Mouse (Mus musculus): ENCODE data around the gene Ccl11. TPM values are rescaled to one million over a fixed set of nuclear protein-coding genes. Genes with fewer than 3 reads are reported as not detected.

The Ccl11 gene
- polyA plus RNA-seq, 1 experiment: 0.44 TPM

DNA sequence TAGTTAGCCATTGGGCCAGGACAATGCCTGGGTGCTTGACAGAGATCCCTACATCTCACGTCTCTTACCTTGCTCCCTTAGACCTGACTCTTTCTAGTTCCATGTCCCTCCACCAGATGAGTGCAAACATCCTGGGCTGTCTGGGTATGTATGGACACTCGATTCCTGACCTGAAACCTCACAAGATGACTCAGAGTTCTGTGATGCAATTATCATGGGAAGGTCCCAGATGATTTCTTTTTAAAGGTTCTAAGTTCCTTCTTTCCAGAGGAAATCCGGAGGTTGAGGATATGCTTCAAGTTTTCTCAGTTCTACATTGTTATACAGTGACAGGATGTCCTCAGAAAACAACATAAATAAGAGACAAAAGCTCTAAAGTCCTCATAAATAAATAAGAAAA lies 23.2 kb downstream of the Ccl11 start:
- H3K27me3 ChIP-seq (ENCODE audit: control insufficient read depth, insufficient read depth, low read length): no peaks in the 10 kb centered on the region
- H3K4me1 ChIP-seq (ENCODE audit: control insufficient read depth, insufficient read depth, low read length): no peaks in the 10 kb centered on the region
- no peak overlapping the region for H3K4me3 ChIP-seq (replicated peaks; ENCODE audit: insufficient read depth, low read depth, low read length)
- DNase-seq: no peak
- H3K27ac ChIP-seq (ENCODE audit: insufficient read depth, low read length): no peak overlapping the region
- no peak for TF ChIP-seq POLR2A (IDR thresholded peaks at IDR 0.05; ENCODE audit: borderline replicate concordance, insufficient read depth, low read length)
- TF ChIP-seq CTCF (IDR thresholded peaks at IDR 0.05; ENCODE audit: borderline replicate concordance, insufficient read depth, low read depth, low read length): no peak
- WGBS: 74% methylated on average over 3 of the region's 3 CpGs

GRCm38 (mm10) chr11:82084360-82084759 lies 26.7 kb downstream of the Ccl11 start:
- Histone ChIP-seq H3K27me3 (ENCODE audit: control insufficient read depth, insufficient read depth, low read length) (no peaks in the 10 kb centered on the region), H3K4me3 (replicated peaks; ENCODE audit: insufficient read depth, low read depth, low read length) (no peak overlapping the region), H3K27ac (ENCODE audit: insufficient read depth, low read length) (no peak overlapping the region), H3K4me1 (ENCODE audit: control insufficient read depth, insufficient read depth, low read length) (no peaks in the 10 kb centered on the region)
- DNase-seq: no peak
- no peak for TF ChIP-seq POLR2A (IDR thresholded peaks at IDR 0.05; ENCODE audit: borderline replicate concordance, insufficient read depth, low read length)
- TF ChIP-seq CTCF (IDR thresholded peaks at IDR 0.05; ENCODE audit: borderline replicate concordance, insufficient read depth, low read depth, low read length): no peak
- 93% methylated on average over 3 of the region's 3 CpGs for WGBS

DNA sequence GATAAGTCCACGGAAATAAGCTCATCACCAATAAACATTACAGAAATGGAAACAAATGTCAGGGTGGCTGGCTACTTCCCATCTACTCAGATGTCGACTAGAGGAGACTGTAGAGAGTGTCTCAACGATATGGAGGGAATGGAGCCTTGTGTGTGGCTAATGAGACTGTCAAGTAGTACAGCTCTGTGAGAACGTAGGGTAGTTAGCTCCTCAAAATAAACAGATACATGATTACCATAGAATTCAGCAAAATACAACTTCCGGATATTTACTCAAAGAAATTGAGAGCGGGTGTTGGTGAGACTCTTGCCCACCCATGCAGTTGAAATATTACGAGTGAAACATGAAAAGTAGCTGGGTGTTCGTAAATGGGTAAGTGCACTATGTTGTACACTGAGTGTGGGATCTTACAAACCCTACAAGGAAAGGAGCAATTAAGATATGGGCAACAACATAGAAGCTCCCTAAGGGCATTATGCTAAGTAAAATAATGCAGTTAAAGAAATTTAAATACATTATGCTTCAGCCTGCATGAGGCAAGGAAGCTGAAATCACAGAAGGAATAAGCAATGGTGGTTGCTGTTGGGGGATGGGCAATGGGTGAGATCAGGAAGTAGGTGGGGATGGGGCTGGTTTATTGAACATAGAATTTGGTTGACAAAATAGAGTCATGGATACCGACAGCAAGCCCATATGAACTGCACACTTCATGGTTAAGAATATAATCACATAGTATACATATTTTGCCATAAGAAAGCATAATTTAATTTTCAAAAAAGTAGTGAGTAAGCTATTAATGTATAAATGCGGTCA lies 42.1 kb downstream of the Ccl11 start:
- Histone ChIP-seq H3K27me3 (ENCODE audit: control insufficient read depth, insufficient read depth, low read length) (no peaks in the 10 kb centered on the region), H3K4me1 (ENCODE audit: control insufficient read depth, insufficient read depth, low read length) (no peaks in the 10 kb centered on the region), H3K27ac (ENCODE audit: insufficient read depth, low read length) (no peak overlapping the region), H3K4me3 (replicated peaks; ENCODE audit: insufficient read depth, low read depth, low read length) (no peak overlapping the region)
- no peak for TF ChIP-seq POLR2A (IDR thresholded peaks at IDR 0.05; ENCODE audit: borderline replicate concordance, insufficient read depth, low read length)
- no peak for TF ChIP-seq CTCF (IDR thresholded peaks at IDR 0.05; ENCODE audit: borderline replicate concordance, insufficient read depth, low read depth, low read length)
- WGBS: 92% methylated on average over 10 of the region's 10 CpGs
- DNase-seq: no peak

DNA sequence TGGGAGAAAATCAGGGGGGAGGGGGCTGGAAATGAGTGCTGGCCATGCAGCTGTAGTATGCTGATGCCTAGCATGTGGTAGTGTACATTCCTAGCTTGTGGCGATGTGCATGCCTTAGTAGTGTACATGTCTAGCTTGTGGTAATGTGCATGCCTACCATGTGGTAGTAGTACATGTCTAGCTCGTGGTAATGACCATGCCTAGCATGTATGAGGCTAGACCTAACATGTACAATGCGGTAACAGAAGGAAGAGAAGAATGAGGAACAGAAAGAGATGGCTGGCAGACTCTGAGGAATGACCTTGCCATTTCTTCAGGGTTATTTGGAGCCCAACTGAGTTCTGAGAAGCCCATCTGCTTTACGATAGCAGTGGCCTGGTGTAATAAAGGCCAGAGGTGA lies 43.5 kb downstream of the Ccl11 start:
- WGBS: 84% methylated on average over 4 of the region's 4 CpGs
- Histone ChIP-seq H3K27ac (ENCODE audit: insufficient read depth, low read length) (no peak overlapping the region), H3K4me1 (ENCODE audit: control insufficient read depth, insufficient read depth, low read length) (no peaks in the 10 kb centered on the region), H3K27me3 (ENCODE audit: control insufficient read depth, insufficient read depth, low read length) (no peaks in the 10 kb centered on the region), H3K4me3 (replicated peaks; ENCODE audit: insufficient read depth, low read depth, low read length) (no peak overlapping the region)
- DNase-seq: no peak
- no peak for TF ChIP-seq POLR2A (IDR thresholded peaks at IDR 0.05; ENCODE audit: borderline replicate concordance, insufficient read depth, low read length)
- TF ChIP-seq CTCF (IDR thresholded peaks at IDR 0.05; ENCODE audit: borderline replicate concordance, insufficient read depth, low read depth, low read length): no peak

DNA sequence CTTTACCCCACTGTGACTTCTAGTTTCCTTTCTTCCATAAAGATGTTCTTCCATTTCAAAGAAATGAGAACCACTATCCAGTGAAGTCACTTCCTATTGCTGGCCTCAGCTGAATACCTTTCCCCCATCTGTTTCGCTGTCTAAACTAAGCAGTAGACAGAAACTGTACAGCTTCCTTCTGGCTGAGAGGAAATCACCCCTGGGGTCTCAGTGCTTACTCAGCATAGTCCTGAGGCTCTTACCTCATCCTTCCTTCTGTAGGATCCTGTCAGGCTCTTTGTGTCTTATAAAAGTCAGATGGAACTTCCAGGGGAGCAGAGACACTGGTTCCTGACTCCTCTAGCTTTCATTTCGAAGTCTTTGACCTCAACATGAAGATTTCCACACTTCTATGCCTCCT lies 43.9 kb downstream of the Ccl11 start, which contains the start of gene Ccl12:
Ccl12 (plus strand) TSS at position 317 of the 400 bp plus-strand sequence.
- no peak for TF ChIP-seq CTCF (IDR thresholded peaks at IDR 0.05; ENCODE audit: borderline replicate concordance, insufficient read depth, low read depth, low read length)
- TF ChIP-seq POLR2A (IDR thresholded peaks at IDR 0.05; ENCODE audit: borderline replicate concordance, insufficient read depth, low read length): no peak
- no peaks in the 10 kb centered on the region for H3K4me1 ChIP-seq (ENCODE audit: control insufficient read depth, insufficient read depth, low read length)
- no peak for DNase-seq
- H3K27ac ChIP-seq (ENCODE audit: insufficient read depth, low read length): no peak within 1 kb of the TSS
- no peaks in the 10 kb centered on the region for H3K27me3 ChIP-seq (ENCODE audit: control insufficient read depth, insufficient read depth, low read length)
- no peak within 1 kb of the TSS for H3K4me3 ChIP-seq (replicated peaks; ENCODE audit: insufficient read depth, low read depth, low read length)
- WGBS: 60% methylated on average over 2 of the region's 2 CpGs

DNA sequence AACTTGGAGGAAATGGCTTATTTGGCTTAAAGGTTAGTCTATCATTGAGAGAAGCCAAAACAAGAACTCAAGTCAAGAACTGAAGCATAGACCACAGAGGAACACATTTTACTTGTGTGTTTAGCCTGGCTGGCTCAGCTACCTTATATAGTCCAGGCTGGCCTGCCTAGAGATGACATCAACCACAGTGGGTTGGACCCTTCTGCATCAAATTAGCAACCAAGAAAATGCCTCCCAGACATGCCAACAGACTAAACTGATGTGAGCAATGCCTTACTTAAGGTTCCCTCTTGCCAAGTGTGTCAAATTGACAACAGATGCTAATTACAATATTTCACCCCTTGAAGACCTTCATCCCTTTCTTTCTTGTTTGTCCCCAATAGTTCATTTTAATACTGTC lies 52.0 kb downstream of the Ccl11 start:
- no peaks in the 10 kb centered on the region for H3K27me3 ChIP-seq (ENCODE audit: control insufficient read depth, insufficient read depth, low read length)
- H3K4me3 ChIP-seq (replicated peaks; ENCODE audit: insufficient read depth, low read depth, low read length): no peak overlapping the region
- TF ChIP-seq POLR2A (IDR thresholded peaks at IDR 0.05; ENCODE audit: borderline replicate concordance, insufficient read depth, low read length) (no peak), CTCF (IDR thresholded peaks at IDR 0.05; ENCODE audit: borderline replicate concordance, insufficient read depth, low read depth, low read length) (no peak)
- no peak overlapping the region for H3K27ac ChIP-seq (ENCODE audit: insufficient read depth, low read length)
- DNase-seq: no peak
- no peaks in the 10 kb centered on the region for H3K4me1 ChIP-seq (ENCODE audit: control insufficient read depth, insufficient read depth, low read length)

DNA sequence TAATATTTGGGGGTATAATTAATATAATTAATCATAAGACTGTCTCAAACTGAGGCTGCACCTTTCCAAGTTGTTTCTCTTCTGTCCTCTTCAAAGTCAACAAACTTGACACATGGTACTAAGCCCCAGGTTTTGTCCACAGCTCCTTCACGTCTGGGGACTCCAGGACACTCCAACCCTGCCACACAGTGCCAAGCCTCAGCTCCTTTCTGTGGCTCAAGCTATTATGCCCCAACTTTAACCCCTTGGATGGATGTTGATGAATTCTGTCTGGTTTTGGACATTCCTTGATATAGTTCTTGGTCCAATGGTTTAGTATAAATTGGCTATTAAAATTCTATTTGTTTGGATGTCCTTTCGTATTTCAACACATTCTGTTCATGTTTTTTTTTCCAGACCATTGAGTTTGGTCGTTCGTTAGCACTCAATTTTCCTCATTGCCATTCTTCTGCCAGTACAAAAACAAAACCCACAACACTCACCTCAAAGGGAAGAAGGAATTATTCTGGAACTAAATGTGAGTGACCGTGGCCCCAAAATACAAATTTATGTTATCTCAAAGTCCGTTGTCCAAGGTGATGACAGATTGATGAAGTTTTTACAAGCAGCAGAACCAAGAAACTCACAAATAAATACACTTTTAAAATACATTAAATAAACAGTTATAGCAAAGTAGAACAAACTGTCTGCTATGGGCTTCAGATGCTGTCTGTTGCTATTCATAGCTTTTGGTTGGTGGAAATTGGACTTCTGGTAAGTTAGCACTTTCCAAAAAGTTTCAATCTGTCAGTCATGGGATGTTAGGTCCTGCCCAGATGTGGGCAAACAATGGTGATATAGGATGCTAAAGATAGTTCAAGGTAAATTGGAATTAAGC lies 53.0 kb downstream of the Ccl11 start:
- TF ChIP-seq POLR2A (IDR thresholded peaks at IDR 0.05; ENCODE audit: borderline replicate concordance, insufficient read depth, low read length): no peak
- TF ChIP-seq CTCF (IDR thresholded peaks at IDR 0.05; ENCODE audit: borderline replicate concordance, insufficient read depth, low read depth, low read length): no peak
- no peaks in the 10 kb centered on the region for H3K27me3 ChIP-seq (ENCODE audit: control insufficient read depth, insufficient read depth, low read length)
- 63% methylated on average over 6 of the region's 6 CpGs for WGBS
- H3K4me3 ChIP-seq (replicated peaks; ENCODE audit: insufficient read depth, low read depth, low read length): no peak overlapping the region
- H3K4me1 ChIP-seq (ENCODE audit: control insufficient read depth, insufficient read depth, low read length): no peaks in the 10 kb centered on the region
- no peak overlapping the region for H3K27ac ChIP-seq (ENCODE audit: insufficient read depth, low read length)
- no peak for DNase-seq

Other genes starting within 250 kb of the Ccl11 start
- not detected in 2 replicates for gene 5530401A14Rik, start 197.2 kb upstream of the Ccl11 start, polyA plus RNA-seq (2012; rRNA removed)
- 39.7 and 43.2 TPM in 2 replicates for gene Asic2, start 89.4 kb upstream of the Ccl11 start, polyA plus RNA-seq (2012; rRNA removed)
- gene Ccl2, start 22.3 kb upstream of the Ccl11 start, polyA plus RNA-seq (2012; rRNA removed): 0.19 TPM in 1 of 2 replicates, not detected in the other
- not detected in 2 replicates for gene Gm17268, start 19.3 kb upstream of the Ccl11 start, polyA plus RNA-seq (2012; rRNA removed)
- not detected in 2 replicates for gene Ccl7, start 12.1 kb upstream of the Ccl11 start, polyA plus RNA-seq (2012; rRNA removed)
- 1.3 TPM in 2 replicates for gene Ccl12, start 44.0 kb downstream of the Ccl11 start, polyA plus RNA-seq (2012; rRNA removed)
- gene Ccl8, start 57.4 kb downstream of the Ccl11 start, polyA plus RNA-seq (2012; rRNA removed): not detected in 2 replicates
- not detected in 2 replicates for gene Ccl1, start 247.9 kb downstream of the Ccl11 start, polyA plus RNA-seq (2012; rRNA removed)